Mouse (Mus musculus): Measurements from ENCODE around the gene Dgki.

- TF ChIP-seq EP300 (IDR thresholded peaks at IDR 0.05; ENCODE audit: insufficient read depth, low read depth, low read length), result no peak
- TF ChIP-seq CTCF (IDR thresholded peaks at IDR 0.05), result no peak
- TF ChIP-seq POLR2A (IDR thresholded peaks at IDR 0.05; ENCODE audit: insufficient read depth, low read depth, low read length), result no peak
These were observed 32.0 kb downstream of the Dgki start for GRCm38 (mm10) chr6:37267952-37268351.
